Mouse (Mus musculus) layer of hippocampus, adult 9-11 months (tissue): ENCODE measurements at regions not wholly inside any gene's neighbourhood (a gene's known extent, or its start where the extent isn't known, plus 50 kb on each side); places are given as distances from the start of the nearest gene placed in this dataset.

ENCODE experiments used
- DNase-seq: peaks from one replicate; pipeline ENCODE4 v3.0.0; 2022

GRCm38 (mm10) chr10:66807261-66807968 lies 288.5 kb upstream of the Jmjd1c start:
- DNase-seq: peak; percentile 50

GRCm38 (mm10) chr10:66812515-66813260 lies 283.2 kb upstream of the Jmjd1c start:
- DNase-seq: no peak

GRCm38 (mm10) chr10:66813850-66814564 lies 281.9 kb upstream of the Jmjd1c start:
- DNase-seq: no peak

- DNase-seq: peak; percentile 88
These were observed 281.2 kb upstream of the Jmjd1c start for GRCm38 (mm10) chr10:66814565-66815201.

GRCm38 (mm10) chr10:66815951-66816350 lies 280.0 kb upstream of the Jmjd1c start:
- DNase-seq: no peak

GRCm38 (mm10) chr10:66816776-66817175 lies 279.1 kb upstream of the Jmjd1c start:
- DNase-seq: no peak

GRCm38 (mm10) chr10:66817876-66818275 lies 278.0 kb upstream of the Jmjd1c start:
- DNase-seq: no peak

- no peak for DNase-seq
These were observed 276.4 kb upstream of the Jmjd1c start for GRCm38 (mm10) chr10:66819517-66819916.

GRCm38 (mm10) chr10:66825737-66826136 lies 270.2 kb upstream of the Jmjd1c start:
- no peak for DNase-seq

- DNase-seq: no peak
These were observed 269.6 kb upstream of the Jmjd1c start for GRCm38 (mm10) chr10:66826327-66826726.

GRCm38 (mm10) chr10:66834974-66835373 lies 261.0 kb upstream of the Jmjd1c start:
- no peak for DNase-seq

- DNase-seq: no peak
These were observed 256.9 kb upstream of the Jmjd1c start for GRCm38 (mm10) chr10:66839058-66839457.

GRCm38 (mm10) chr10:66843258-66843657 lies 252.7 kb upstream of the Jmjd1c start:
- DNase-seq: no peak

GRCm38 (mm10) chr10:66848778-66849177 lies 247.1 kb upstream of the Jmjd1c start:
- DNase-seq: no peak

GRCm38 (mm10) chr10:66849681-66850080 lies 246.2 kb upstream of the Jmjd1c start:
- DNase-seq: peak; percentile 55

GRCm38 (mm10) chr10:66850972-66851478 lies 244.9 kb upstream of the Jmjd1c start:
- no peak for DNase-seq

- DNase-seq: no peak
These were observed 244.1 kb upstream of the Jmjd1c start for GRCm38 (mm10) chr10:66851841-66852240.

GRCm38 (mm10) chr10:66852708-66853107 lies 243.2 kb upstream of the Jmjd1c start:
- DNase-seq: peak; percentile 54

- DNase-seq: peak; percentile 64
These were observed 242.7 kb upstream of the Jmjd1c start for GRCm38 (mm10) chr10:66853258-66853657.

- DNase-seq: no peak
These were observed 241.0 kb upstream of the Jmjd1c start for GRCm38 (mm10) chr10:66854895-66855294.

GRCm38 (mm10) chr10:66857330-66857729 lies 238.6 kb upstream of the Jmjd1c start:
- no peak for DNase-seq

GRCm38 (mm10) chr10:66861421-66861820 lies 234.5 kb upstream of the Jmjd1c start:
- DNase-seq: no peak
